Mouse (Mus musculus) liver (tissue): ENCODE measurements at regions not wholly inside any gene's neighbourhood (a gene's known extent, or its start where the extent isn't known, plus 50 kb on each side); places are given as distances from the start of the nearest gene placed in this dataset.

ENCODE experiments used
- DNase-seq: peaks from one replicate; pipeline ENCODE4 v3.0.0-alpha.2; 2020; ENCODE audit warnings: mixed read lengths

DNA sequence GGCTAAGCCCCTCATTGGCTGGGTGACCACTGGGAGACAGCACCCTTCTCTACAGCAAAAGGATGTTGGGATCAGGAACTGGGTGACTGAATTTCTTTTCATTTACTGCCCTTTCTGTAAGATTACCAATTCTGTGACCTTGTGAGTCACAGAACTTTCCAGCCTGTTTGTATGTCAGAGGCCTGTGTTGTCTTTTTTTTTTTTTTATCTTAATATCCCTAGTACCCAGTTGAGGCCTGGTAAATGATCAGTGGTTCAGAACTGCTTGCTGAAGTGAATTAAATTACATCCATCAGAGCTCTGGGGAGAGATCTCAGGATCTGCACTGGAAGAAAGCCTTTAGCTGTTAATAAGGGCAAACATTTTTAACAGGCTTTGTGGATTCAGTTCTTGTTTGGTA lies 114.8 kb upstream of the Zfp648 start:
- DNase-seq, result no peak

DNA sequence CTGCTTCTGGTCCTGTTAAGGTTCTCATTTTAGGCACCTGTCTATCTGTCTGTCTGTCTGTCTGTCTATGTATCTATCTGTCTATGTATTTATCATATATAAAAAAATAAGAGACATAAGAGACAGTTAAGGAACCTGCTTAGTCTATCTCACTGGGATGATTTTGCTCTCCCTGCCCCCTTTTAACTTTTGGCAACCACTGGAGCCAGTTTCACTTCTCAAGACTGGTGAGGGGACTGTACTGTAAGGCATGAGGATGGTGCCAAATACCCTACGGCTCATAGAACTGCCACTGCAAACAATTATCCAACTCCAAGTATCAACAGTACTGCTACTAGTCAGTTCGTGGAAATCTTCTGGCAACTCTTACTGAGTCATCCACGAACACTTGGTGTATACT lies 111.2 kb upstream of the Zfp648 start:
- no peak for DNase-seq

DNA sequence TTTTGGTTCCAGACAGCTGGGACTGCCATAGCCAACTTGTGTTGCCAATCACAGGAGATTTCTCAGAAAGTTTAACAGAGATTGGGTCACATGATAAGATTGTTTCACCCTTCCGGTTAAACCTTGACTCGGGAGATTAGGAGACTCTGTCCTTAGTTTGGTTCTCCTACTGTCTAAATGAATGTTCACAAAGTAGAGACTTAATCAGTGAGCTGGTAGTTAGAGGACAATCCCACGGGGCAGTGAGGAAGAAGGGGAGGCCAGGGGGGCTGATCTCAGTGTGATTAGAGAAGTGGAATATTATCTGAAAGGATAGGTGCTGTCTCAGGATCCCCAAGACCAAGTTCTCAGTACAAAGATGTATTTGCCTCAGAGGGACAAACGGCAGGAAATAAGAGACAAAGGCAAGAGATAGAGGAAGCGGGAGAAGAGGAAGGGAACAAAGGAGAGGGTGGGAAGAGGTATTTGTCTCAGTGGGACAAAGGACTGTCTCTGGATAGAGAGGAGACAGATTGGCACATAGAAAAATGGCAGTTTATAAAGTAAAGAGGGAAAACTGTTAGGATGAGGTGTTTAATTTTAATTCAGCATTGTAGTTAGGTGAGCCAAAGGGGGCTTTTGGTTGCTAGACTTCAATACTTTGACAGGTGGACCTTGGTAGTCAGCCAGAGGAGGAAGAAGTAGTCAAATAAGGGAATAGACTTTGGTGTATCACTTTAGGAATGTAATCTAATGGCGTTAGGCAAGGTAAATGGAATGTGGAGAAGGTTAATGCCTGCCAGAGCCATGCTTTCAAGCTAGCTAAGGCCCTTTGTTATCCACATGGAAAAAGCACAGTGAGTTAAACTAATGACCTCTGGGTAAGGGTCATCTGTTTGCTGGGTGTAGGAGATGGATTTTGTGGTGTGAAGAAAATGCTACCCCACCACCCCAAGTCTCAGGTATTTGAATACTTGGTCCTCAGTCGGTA lies 110.2 kb upstream of the Zfp648 start:
- DNase-seq, result no peak

DNA sequence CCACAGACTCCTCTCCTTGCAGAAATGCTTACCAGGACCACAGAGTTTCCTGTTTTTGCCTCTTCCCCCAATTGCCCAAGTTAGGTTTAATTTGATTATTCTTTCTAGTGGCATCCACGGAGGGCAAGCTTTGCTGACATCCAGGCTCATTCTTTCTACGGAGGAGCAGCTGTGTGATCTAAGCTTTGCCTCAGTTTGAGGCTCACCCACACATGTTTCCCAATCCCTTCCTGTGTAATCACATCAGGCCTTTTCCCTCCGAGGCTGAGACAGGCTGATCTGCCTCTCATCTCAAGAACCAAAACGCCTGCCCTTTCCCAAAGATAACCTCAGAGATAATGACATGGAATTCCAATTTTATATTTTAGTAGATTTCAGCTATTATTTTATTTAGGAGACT lies 107.4 kb upstream of the Zfp648 start:
- no peak for DNase-seq

DNA sequence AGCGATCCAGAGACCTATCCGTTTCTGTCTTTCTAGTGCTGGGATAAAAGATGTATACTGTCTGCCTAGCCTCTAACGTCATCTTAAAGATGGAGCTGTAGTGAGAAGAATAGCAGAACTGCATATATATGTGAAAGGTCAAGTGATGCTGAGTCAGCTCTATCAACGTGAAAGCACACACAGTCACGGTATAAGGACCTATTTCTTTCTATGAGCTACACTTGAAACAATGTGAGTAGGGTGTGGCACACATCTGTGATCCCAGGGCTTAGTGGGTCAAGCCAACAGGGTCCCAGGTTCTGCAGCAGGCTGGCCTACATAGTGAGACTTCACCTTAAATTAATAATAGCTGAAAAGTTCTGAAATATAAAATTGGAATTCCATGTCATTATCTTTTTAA lies 106.6 kb upstream of the Zfp648 start:
- no peak for DNase-seq

DNA sequence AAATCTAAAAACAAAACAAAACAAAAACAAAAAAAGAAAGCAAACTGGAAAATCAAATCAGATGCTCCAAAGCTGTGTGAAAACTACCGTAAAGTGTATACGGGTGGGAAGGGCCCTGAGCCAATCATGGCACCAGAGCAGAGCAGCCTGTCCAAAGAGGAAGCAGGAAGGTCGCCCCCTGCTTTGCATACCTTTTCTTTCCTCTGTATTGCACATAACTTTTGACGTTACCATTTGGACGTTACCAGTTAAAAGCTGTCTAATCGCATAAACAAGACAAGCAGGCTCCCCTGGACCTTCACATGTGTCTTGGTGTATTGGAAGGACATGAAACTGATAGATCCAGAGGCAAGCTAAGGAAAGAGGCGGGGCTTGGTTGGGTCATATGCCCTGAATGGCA lies 104.9 kb upstream of the Zfp648 start:
- DNase-seq, result no peak

DNA sequence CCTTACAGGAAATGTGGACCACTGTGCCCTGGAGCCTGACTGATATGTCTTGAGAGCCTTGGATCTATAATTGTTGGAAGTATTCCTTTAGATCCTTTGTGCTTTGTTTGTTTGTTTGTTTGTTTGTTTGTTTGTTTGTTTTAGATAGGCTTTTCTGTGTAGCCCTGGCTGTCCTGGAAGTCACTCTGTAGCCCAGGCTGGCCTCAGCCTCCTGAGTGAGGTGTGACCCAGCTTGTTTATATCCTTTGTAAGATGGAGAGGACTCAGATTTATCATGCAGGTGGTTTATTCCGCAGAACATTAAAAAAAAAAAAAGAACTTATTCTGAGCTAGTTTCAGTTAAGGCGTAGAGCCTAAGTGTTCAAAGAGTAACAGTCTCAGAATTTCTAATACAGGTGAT lies 104.1 kb upstream of the Zfp648 start:
- no peak for DNase-seq

DNA sequence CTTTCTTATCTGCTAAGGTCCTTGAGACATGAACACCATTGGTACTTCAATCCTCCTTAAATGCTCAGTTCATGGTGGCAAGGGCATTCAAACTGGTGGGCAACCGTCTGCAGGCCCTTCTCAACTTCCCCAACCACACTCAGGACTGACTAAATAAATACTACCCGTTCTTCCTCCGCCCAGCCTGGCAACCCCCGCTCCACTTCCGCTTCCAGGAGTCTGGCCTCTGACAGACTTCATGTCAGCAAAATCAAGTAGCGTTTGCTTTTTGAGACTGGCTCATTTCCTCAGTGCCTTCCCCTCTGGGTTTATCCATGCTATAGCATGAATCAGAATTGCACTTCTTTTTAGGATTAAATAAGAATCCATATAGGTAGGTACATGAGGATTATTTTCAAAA lies 103.3 kb upstream of the Zfp648 start:
- DNase-seq, result peak; percentile 36

DNA sequence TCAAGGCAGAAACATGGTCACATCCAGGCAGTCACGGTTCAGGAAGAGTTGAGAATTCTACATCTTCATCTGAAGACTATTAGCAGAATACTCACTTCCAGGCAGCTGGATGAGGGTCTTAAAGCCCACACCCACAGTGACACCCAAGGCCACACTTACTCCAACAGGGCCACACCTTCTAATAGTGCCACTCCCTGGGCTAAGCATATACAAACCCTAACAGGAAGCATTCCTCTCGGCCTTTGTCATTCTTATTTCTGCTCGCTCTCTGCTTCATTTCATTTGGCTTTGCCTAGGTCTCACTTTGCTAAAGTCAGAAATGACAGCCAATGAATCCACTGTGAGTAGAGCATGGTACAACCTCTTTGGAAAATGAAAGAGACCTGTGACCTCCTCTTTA lies 100.4 kb upstream of the Zfp648 start:
- DNase-seq, result no peak

DNA sequence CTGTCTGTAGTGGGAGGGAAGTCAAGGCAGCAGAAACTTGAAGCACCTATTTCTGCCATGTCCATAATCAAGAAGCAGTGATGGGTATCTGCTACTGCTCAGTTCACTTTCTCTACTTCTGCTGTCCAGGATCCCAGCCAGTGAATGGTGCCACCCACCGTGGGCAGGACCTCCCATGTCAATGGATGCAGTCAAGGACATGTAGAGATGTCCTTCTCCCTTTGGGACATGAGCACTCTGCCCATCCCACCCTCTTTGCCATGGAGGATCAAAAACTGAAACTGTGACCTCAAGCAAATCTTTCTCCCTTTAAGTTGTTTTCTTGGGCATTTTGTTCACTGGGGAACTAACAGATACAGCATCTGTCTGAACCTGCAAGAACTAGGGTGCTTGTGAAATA lies 99.6 kb upstream of the Zfp648 start:
- no peak for DNase-seq

DNA sequence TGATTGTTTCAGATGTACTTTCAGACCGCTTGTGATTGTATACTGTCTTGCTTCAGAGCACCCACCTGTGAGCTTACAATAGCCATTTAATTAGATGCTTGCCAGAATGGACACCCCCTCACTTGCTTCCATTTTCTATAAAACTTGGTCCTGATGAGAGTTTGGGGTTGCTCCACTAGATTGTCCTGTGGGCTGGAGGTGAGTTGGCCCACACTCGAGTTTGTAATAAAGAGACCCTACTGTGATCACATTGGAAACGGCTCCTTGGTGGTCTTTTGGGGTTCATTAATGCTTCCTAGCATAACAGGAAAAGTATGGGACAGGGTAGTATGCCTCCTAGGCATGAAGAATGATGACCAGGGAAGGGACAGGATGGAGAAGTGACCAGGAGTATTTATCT lies 98.8 kb upstream of the Zfp648 start:
- DNase-seq, result no peak

DNA sequence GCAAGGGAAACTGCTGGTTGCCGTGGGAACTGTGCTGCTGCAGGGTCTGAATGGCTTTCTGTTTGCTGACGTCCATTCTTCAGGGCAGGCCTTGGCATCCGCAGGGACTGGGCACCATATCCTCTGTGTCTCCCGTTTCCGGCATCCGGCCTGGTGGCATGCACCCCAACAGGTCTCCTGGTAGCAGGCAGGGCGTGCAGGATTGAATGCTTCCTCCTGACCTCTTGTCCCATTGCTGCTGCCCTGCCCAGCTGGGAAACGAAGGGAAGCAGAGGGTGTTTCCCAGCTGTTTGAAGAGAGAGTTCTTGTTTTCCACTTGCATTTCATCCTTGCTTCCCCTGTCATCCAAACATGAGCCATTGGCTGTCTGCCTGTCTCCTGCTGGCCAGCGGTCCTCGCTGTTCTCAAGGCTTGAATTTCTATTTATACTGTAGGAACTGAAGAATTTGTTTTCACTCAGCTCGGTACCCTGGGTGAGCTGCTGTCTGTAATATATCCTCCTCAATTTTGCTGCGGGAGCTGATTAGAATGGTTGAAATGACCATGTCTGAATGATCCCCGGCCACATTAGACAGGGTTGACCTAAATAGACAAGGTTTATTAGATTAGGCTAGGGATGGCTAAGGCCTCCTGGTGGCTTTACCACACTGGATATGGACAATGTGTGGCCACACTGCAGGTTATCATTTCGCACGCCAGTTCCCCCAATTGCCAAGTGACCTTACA lies 98.0 kb upstream of the Zfp648 start:
- DNase-seq, result no peak

DNA sequence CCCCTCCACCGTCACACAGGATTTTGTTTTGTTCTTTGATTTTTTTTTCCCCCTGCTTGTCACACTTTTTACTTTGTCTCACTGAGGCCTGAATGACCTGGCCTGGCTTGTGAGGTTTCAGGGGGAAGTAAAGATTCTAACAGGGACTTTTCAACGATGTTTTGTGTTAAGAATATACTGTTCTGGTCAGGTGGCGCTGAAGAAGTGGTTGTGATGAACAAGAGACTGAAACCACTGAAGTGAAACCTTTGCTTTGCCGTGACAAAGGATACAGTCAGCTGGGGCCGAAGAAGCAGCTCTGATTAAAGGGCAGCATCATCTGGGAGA lies 97.4 kb upstream of the Zfp648 start:
- DNase-seq, result no peak

DNA sequence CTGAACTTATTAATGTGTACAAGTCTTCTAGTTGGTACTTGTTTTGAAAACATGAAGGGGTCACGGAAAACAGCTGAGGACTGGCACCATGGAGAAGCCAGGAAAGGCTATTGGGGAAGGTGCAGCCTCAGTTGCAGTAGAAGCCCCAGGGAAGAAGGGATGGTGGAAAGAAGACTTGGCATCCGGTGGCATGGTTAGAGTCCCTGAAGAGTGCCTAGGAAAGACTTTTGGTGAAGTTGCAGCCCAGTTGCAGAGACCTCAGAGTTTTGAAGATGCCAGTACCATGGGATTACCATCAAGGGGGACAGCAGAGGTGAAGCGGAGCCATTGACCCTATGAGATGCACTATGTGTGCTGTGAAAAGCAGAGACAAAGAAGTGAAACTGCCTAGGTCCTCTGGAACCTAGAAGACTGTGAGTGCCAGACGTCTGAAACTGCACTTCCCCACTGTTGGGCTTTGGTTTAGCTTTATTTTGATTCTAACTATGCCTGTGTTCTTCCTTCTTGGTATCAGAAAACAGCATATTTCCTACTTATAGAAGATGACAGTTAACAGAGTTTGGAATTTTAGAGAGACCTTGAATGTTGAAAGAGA lies 96.9 kb upstream of the Zfp648 start:
- DNase-seq, result no peak

DNA sequence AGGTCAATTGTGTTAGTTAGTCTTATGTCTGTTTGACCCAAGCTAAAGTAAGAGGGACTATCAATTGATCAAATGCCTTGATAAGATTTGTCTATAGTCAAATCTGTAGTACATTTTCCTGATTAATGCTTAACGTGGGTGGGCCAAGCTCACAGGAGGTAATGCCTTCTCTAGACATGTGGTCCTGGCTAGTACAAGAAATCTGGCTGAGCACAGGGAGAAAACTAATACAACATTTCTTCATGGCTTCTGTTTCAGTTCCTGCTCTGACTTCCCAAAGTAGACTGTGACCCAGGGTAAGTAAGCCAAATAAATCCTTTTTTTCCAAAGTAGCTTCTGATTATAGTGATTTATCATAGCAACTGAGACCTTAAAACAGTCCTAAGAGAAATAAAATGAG lies 96.2 kb upstream of the Zfp648 start:
- DNase-seq, result no peak

DNA sequence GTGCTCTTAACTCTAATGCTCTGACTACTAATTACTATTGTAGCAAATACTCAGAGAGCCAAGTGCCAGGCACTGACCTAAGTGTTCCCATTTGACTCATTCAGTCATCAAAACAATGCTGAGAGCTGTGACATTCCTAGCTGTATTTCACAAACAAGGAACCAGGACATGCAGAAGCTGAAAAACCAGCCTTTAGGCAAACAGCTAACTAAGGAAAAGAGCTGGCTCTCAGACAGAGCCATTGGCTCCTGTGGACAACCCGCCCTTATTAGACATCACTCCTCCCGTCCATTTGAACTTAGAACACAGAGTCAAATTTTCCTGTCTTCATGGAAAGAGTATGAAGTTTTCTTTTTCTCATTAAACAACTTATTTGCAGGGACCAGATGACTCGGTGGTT lies 88.5 kb upstream of the Zfp648 start:
- DNase-seq, result no peak

DNA sequence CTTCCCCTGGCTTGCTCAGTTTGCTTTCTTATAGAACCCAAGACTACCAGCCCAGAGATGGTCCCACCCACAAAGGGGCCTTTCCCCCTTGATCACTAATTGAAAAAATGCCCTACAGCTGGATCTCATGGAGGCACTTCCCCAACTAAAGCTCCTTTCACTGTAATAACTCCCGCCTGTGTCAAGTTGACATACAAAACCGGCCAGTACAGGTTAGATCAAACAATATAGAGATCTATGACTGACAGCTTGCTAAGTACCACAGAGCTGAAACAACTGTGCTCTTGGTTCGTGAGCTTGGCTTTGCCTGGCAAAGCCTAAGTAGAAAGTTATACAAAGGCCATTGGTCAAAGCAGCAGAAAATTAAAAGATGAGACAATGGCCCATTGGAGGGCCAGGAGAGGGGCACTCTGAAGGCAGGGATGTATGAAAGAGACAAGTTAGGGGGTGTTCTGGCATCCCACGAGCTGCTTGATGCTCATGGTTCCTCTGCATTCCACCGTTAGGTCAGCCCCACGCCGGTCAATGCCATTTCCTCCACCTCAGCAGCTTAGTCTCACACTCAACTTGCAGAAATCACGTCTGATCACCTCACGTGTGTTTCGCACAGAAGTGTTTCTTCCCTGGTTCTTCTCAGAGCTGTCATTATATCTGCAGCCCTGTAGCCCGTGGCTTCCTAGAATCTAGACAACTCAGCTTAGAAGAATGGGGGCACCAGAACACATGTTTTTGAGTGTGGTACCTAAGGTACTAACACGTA lies 87.5 kb upstream of the Zfp648 start:
- no peak for DNase-seq

DNA sequence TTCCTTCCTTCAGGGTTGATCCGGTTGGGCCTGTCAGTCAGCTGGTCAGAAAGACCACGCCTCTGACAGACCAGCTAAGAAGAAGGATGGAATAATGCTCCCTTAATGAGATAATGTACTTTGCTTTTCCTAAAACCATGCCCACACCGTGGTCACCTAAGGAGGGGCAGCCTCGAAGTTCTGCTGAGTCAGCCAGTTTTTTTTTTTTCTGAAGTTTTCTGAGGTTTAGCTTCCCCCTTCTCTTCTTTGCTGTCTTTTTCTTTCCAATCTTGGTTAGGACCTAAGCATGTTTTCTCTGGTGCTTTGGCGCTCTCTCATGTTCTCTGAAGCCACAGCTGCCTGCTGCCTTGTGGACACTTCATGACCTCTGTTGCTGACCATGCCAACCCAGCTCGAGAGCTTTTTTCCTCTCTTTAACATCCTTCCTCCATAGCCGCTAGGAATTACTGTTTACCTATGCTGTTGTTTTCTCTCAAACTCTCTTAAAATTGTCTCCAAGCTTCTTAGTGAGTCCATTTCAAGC lies 84.7 kb upstream of the Zfp648 start:
- DNase-seq, result no peak

DNA sequence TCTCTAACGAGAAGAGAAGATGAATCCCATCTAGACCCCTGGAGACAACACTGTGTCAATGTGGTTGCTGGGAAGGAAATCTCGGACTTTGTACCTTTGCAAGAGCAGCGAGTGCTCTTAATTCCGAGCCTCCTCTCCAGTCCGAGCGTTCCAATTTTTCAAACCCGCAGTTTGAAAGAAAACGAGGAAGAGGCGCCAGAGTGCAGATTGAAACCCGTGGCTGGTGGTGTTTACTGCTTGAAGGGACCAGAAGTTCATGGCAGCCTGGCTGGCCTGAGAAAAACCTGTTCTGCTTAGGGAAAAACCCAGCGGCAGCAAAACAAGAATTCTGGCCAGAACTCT lies 83.7 kb upstream of the Zfp648 start:
- peak; percentile 15 for DNase-seq

DNA sequence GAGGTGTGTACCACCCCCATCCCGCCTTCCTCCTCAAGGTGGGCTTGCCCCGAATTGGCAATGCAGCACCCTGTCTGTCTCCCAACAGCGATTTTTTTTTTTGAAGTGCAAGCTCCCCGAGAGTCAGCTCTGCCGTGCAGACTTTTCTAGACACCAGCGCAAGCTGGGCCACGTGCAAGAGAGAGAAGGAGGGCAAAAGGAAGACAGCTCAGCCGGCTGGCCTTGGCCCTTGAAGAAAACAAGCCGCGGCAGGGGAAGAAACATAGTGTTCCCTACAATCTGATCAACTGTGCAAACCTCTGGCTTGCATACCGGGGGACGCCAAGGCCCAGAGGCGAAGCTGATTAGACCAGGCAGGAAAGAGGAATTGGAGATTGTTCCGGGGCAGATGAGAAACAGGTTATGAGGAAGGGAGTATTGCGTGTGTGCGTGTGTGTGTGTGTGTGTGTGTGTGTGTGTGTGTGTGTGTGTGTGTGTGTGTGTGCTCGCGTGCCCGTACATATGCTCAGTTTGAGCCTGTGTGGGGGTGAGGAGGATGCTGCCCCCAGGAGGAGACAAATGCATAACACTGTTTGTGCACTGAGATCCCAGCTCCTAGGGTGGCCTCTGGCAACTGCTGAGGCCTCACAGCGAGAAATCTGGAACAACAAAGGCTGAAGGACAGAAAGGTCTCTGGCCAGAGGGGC lies 83.2 kb upstream of the Zfp648 start:
- DNase-seq, result peak; percentile 46

DNA sequence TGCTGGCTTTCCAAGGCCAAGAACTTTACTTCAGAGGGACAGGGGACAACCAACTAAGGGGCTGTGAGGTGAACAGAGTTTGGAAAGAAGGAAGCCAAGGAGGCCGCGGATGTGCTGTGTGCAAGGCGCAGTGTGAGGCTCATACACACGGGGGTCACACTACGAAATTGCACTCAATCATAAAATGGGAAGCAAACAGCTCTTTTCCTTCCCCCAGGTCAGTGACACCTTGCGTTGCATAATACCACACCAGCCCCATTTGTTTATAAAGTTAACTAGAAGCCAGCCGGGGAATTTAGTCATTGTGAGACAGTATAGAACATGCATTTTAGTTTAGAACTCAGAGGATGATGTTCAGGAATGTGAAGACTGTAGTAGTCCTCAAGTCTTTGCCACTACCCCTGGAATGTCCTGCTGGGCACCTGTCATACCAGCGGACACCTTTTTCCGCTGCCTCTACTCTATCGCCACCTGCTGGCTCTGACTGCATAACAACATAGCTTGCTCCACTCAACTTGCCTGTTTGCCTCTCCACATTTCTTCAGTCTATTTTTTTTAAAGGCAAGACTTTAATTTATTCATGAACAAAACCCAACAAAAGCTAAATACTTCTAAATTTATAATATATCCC lies 82.5 kb upstream of the Zfp648 start:
- DNase-seq, result peak; percentile 78

DNA sequence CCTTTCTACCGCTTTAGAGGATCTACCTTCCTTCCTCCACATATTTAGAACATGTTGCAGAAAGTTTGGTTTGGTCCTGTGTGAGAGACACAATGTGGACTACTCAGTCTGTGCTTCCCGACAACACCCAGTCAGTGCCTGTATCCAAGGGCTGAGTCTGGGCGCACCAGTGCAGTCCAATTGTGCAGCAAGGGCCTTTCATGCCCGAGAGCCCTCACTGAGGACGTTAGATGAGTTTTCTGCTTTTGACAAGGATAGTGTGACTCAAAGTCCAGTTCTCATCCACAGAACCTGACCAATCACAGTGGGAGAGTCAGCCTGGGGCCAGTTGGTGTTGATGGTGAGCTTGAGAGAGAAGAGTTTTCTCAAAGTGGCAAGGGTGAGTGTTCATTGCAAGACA lies 81.4 kb upstream of the Zfp648 start:
- DNase-seq, result no peak
